Mouse (Mus musculus): ENCODE results near the gene Cyp2w1. TPM values are rescaled to one million over a fixed set of nuclear protein-coding genes. Genes with fewer than 3 reads are reported as not detected.

Gene Cyp2w1
- polyA plus RNA-seq, 1 experiment from 2014 or later = not detected

GRCm38 (mm10) chr5:139394399-139394798, 42.0 kb downstream of the Cyp2w1 start:
- no peak for DNase-seq (ENCODE audit: low spot score)
- WGBS = 84% methylated on average over 7 of the region's 7 CpGs
- H3K4me3 ChIP-seq = no peak overlapping the region
- H3K27ac ChIP-seq (replicated peaks) = 0 out of 2 replicates have a peak overlapping the region, but pooled peaks have one; percentile 23
- H3K36me3 ChIP-seq = peaks cover 4% of the 10 kb centered on the region; the same call in 1 of the 2 replicates
- H3K27me3 ChIP-seq (ENCODE audit: low read depth, poor library complexity, severe bottlenecking) = no peaks in the 10 kb centered on the region
- no peaks in the 10 kb centered on the region for H3K9me3 ChIP-seq (replicated peaks)
- peaks cover 19% of the 10 kb centered on the region for H3K4me1 ChIP-seq

DNA sequence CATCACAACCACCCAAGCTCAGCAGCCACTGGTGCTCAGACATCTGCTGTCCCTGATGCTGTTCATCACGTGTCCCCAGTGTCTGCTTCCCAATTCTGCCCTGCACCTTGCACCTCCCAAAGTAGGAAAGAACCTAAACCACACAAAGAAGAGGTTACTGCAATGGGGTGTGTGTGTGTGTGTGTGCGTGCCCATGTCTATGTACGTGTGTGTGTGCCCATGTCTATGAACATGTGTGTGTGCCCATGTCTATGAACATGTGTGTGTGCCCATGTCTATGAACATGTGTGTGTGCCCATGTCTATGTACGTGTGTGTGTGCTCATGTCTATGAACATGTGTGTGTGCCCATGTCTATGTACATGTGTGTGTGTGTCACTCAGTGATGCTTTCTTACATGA, 43.1 kb downstream of the Cyp2w1 start:
- Histone ChIP-seq H3K36me3 (peaks cover 4% of the 10 kb centered on the region; the same call in 1 of the 2 replicates), H3K9me3 (replicated peaks) (no peaks in the 10 kb centered on the region), H3K4me1 (0 out of 2 replicates have a peak, but pooled peaks cover 14% of the 10 kb centered on the region), H3K27me3 (ENCODE audit: low read depth, poor library complexity, severe bottlenecking) (no peaks in the 10 kb centered on the region), H3K4me3 (no peak overlapping the region), H3K27ac (replicated peaks) (no peak overlapping the region)
- 92% methylated on average over 4 of the region's 4 CpGs for WGBS
- DNase-seq (ENCODE audit: low spot score) = no peak

- DNase-seq (ENCODE audit: low spot score) = no peak
- WGBS = 91% methylated on average over 4 of the region's 4 CpGs
- H3K27me3 ChIP-seq (ENCODE audit: low read depth, poor library complexity, severe bottlenecking) = no peaks in the 10 kb centered on the region
- H3K4me3 ChIP-seq = no peak overlapping the region
- H3K9me3 ChIP-seq (replicated peaks) = no peaks in the 10 kb centered on the region
- no peak overlapping the region for H3K27ac ChIP-seq (replicated peaks)
- H3K4me1 ChIP-seq = 0 out of 2 replicates have a peak, but pooled peaks cover 9% of the 10 kb centered on the region
- H3K36me3 ChIP-seq = peaks cover 4% of the 10 kb centered on the region; the same call in 1 of the 2 replicates
Observed at GRCm38 (mm10) chr5:139397359-139397916, 45.0 kb downstream of the Cyp2w1 start.

GRCm38 (mm10) chr5:139397959-139398753, 45.7 kb downstream of the Cyp2w1 start:
- H3K36me3 ChIP-seq = no peaks in the 10 kb centered on the region
- H3K4me3 ChIP-seq = no peak overlapping the region
- DNase-seq (ENCODE audit: low spot score) = peak; percentile 80
- 0 out of 2 replicates have a peak, but pooled peaks cover 9% of the 10 kb centered on the region for H3K4me1 ChIP-seq
- WGBS = 42% methylated on average over 5 of the region's 5 CpGs
- no peaks in the 10 kb centered on the region for H3K9me3 ChIP-seq (replicated peaks)
- no peaks in the 10 kb centered on the region for H3K27me3 ChIP-seq (ENCODE audit: low read depth, poor library complexity, severe bottlenecking)
- H3K27ac ChIP-seq (replicated peaks) = no peak overlapping the region

DNA sequence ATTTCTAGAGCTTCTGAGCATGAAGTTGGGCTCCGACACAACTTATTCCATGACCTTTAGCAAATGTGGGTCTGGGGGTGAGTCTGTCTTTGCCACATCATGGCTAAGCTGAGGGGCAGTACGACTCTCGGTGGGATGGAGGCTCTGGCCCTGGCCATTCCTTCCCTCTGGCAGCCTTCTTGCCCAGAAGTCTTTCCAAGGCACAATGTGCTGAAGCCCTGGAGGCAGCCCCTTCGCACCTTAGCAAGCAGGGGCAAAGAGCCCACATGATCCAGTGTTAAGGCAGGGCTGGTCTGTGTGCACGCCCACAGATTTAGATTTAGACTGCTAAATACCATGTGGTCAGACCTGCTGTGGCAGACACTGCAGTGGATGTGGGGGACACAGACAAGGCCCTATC, 46.4 kb downstream of the Cyp2w1 start:
- Histone ChIP-seq H3K4me3 (no peak overlapping the region), H3K4me1 (0 out of 2 replicates have a peak, but pooled peaks cover 9% of the 10 kb centered on the region), H3K27ac (replicated peaks) (no peak overlapping the region), H3K36me3 (no peaks in the 10 kb centered on the region), H3K27me3 (ENCODE audit: low read depth, poor library complexity, severe bottlenecking) (no peaks in the 10 kb centered on the region), H3K9me3 (replicated peaks) (no peaks in the 10 kb centered on the region)
- WGBS = 75% methylated on average over 5 of the region's 5 CpGs
- DNase-seq (ENCODE audit: low spot score) = no peak

GRCm38 (mm10) chr5:139399991-139400390, 47.6 kb downstream of the Cyp2w1 start:
- DNase-seq (ENCODE audit: low spot score) = no peak

DNA sequence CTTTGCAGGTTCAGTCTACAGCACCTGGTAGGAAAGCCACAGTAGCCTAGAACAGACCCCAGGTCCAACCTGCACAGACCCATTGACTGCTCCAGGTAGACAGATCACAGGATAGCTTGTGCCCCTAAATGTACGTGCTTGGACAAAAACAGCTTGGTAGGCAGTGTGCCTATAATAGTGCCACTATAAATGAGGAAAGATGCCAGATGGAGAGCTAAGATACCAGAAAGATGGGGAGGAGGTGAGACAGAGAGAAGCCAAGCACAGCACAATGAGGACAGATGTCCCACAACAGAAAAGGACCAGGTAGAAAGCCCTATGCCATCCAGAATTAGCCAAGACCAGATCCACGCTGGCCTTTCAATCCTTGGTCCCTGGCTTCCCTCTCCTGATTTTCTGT, 49.7 kb downstream of the Cyp2w1 start:
- Histone ChIP-seq H3K9me3 (replicated peaks) (no peaks in the 10 kb centered on the region), H3K27me3 (ENCODE audit: low read depth, poor library complexity, severe bottlenecking) (no peaks in the 10 kb centered on the region), H3K36me3 (no peaks in the 10 kb centered on the region), H3K4me1 (peaks cover 21% of the 10 kb centered on the region), H3K27ac (replicated peaks) (no peak overlapping the region), H3K4me3 (no peak overlapping the region)
- WGBS = 90% methylated on average over 2 of the region's 2 CpGs
- no peak for DNase-seq (ENCODE audit: low spot score)

More at GRCm38 (mm10) chr5:139399991-139400390, 47.6 kb downstream of the Cyp2w1 start:
- peaks cover 6% of the 10 kb centered on the region for H3K4me1 ChIP-seq
- H3K27me3 ChIP-seq (ENCODE audit: low read depth, poor library complexity, severe bottlenecking) = no peaks in the 10 kb centered on the region
- 94% methylated on average over 14 of the region's 14 CpGs for WGBS
- no peaks in the 10 kb centered on the region for H3K36me3 ChIP-seq
- no peak overlapping the region for H3K4me3 ChIP-seq
- no peaks in the 10 kb centered on the region for H3K9me3 ChIP-seq (replicated peaks)
- H3K27ac ChIP-seq (replicated peaks) = no peak overlapping the region; the same call in 1 of the 2 replicates

DNA sequence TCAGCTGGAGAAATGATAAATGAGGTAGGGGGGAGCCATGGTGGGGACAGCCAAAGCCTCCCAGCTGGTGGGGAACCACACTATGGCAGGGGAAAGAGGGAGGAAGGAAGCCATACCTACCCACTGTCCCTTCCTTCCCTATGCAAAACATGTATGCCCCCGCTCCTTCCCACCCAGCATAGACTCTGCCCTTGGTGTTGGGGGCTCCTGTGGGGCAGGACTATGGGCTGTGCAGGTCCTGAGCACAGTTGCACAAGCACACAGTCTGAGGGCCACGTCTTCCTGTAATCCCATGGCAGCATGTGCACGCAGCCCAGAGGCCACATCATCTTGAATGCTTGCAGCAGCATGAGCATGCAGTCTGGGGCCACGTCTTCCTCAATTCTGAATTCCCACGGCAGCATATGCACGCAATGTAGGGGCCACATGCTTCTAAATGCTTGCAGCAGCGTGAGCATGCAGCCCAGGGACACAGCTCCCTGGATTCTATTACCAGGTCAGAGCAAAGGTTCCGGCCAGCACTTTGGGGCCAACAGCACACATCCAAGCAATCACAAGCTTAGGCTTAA, 51.4 kb downstream of the Cyp2w1 start:
- Histone ChIP-seq H3K27me3 (ENCODE audit: low read depth, poor library complexity, severe bottlenecking) (no peaks in the 10 kb centered on the region), H3K4me3 (no peak overlapping the region), H3K36me3 (no peaks in the 10 kb centered on the region), H3K9me3 (replicated peaks) (no peaks in the 10 kb centered on the region), H3K27ac (replicated peaks) (0 out of 2 replicates have a peak overlapping the region, but pooled peaks have one; percentile 35), H3K4me1 (peaks cover 27% of the 10 kb centered on the region)
- no peak for DNase-seq (ENCODE audit: low spot score)
- WGBS = 92% methylated on average over 8 of the region's 8 CpGs

- Histone ChIP-seq H3K9me3 (replicated peaks) (no peaks in the 10 kb centered on the region), H3K36me3 (no peaks in the 10 kb centered on the region), H3K4me3 (no peak within 1 kb of the TSS), H3K27ac (replicated peaks) (peak within 1 kb of the TSS; percentile 24), H3K27me3 (ENCODE audit: low read depth, poor library complexity, severe bottlenecking) (no peaks in the 10 kb centered on the region), H3K4me1 (peaks cover 27% of the 10 kb centered on the region)
- WGBS = 81% methylated on average over 6 of the region's 6 CpGs
- DNase-seq (ENCODE audit: low spot score) = no peak
Observed at GRCm38 (mm10) chr5:139404801-139405401, 52.5 kb downstream of the Cyp2w1 start, which contains the start of gene C130050O18Rik. C130050O18Rik (plus strand) TSS chr5:139405280.

GRCm38 (mm10) chr5:139405478-139405877, 53.1 kb downstream of the Cyp2w1 start:
- H3K9me3 ChIP-seq (replicated peaks) = no peaks in the 10 kb centered on the region
- H3K4me3 ChIP-seq = no peak overlapping the region
- 85% methylated on average over 7 of the region's 7 CpGs for WGBS

GRCm38 (mm10) chr5:139405953-139406352, 53.5 kb downstream of the Cyp2w1 start:
- no peaks in the 10 kb centered on the region for H3K27me3 ChIP-seq (ENCODE audit: low read depth, poor library complexity, severe bottlenecking)
- peak overlapping the region; percentile 24; the same call in 1 of the 2 replicates for H3K27ac ChIP-seq (replicated peaks)
- 87% methylated on average over 3 of the region's 3 CpGs for WGBS
- H3K36me3 ChIP-seq = no peaks in the 10 kb centered on the region
- DNase-seq (ENCODE audit: low spot score) = no peak
- no peaks in the 10 kb centered on the region for H3K9me3 ChIP-seq (replicated peaks)
- H3K4me1 ChIP-seq = peaks cover 27% of the 10 kb centered on the region
- no peak overlapping the region for H3K4me3 ChIP-seq

More at GRCm38 (mm10) chr5:139405478-139405877, 53.1 kb downstream of the Cyp2w1 start:
- Histone ChIP-seq H3K27ac (replicated peaks) (peak overlapping the region; percentile 24; the same call in 1 of the 2 replicates), H3K4me1 (peaks cover 27% of the 10 kb centered on the region), H3K36me3 (no peaks in the 10 kb centered on the region), H3K27me3 (ENCODE audit: low read depth, poor library complexity, severe bottlenecking) (no peaks in the 10 kb centered on the region)
- DNase-seq (ENCODE audit: low spot score) = no peak
